Mouse (Mus musculus): ENCODE measurements at regions not wholly inside any gene's neighbourhood (a gene's known extent, or its start where the extent isn't known, plus 50 kb on each side); places are given as distances from the start of the nearest gene placed in this dataset.
A peak's percentile ranks its signal among the peaks of the same experiment; 100 is the strongest.

GRCm38 (mm10) chr9:101458306-101458946, 206.8 kb upstream of the Ppp2r3a start:
- no peak for DNase-seq (ENCODE audit: low spot score in 2 of 2)

GRCm38 (mm10) chr9:101446316-101446715, 194.7 kb upstream of the Ppp2r3a start:
- DNase-seq (ENCODE audit: low spot score in 2 of 2) = no peak

GRCm38 (mm10) chr9:101445764-101446163, 194.2 kb upstream of the Ppp2r3a start:
- peak; percentile 14 to 50 for DNase-seq (ENCODE audit: low spot score in 2 of 2)

GRCm38 (mm10) chr9:101445293-101445692, 193.7 kb upstream of the Ppp2r3a start:
- no peak for DNase-seq (ENCODE audit: low spot score in 2 of 2)

GRCm38 (mm10) chr9:101439856-101440255, 188.3 kb upstream of the Ppp2r3a start:
- DNase-seq (ENCODE audit: low spot score in 2 of 2) = no peak

GRCm38 (mm10) chr9:101438564-101439180, 187.1 kb upstream of the Ppp2r3a start:
- no peak for DNase-seq (ENCODE audit: low spot score in 2 of 2)

- no peak for DNase-seq (ENCODE audit: low spot score in 2 of 2)
Observed at GRCm38 (mm10) chr9:101424974-101425670, 173.5 kb upstream of the Ppp2r3a start.

GRCm38 (mm10) chr9:101423041-101423440, 171.4 kb upstream of the Ppp2r3a start:
- no peak for DNase-seq (ENCODE audit: low spot score in 2 of 2)

- DNase-seq (ENCODE audit: low spot score in 2 of 2) = no peak
Observed at GRCm38 (mm10) chr9:101422006-101422405, 170.4 kb upstream of the Ppp2r3a start.

- no peak for DNase-seq (ENCODE audit: low spot score in 2 of 2)
Observed at GRCm38 (mm10) chr9:101421136-101421535, 169.5 kb upstream of the Ppp2r3a start.

GRCm38 (mm10) chr9:101420181-101420580, 168.6 kb upstream of the Ppp2r3a start:
- no peak for DNase-seq (ENCODE audit: low spot score in 2 of 2)

GRCm38 (mm10) chr9:101417660-101418059, 166.1 kb upstream of the Ppp2r3a start:
- no peak for DNase-seq (ENCODE audit: low spot score in 2 of 2)

GRCm38 (mm10) chr9:101416321-101416720, 164.7 kb upstream of the Ppp2r3a start:
- no peak for DNase-seq (ENCODE audit: low spot score in 2 of 2)

GRCm38 (mm10) chr9:101413071-101413633, 161.6 kb upstream of the Ppp2r3a start:
- no peak for DNase-seq (ENCODE audit: low spot score in 2 of 2)

GRCm38 (mm10) chr9:101411951-101412350, 160.4 kb upstream of the Ppp2r3a start:
- no peak for DNase-seq (ENCODE audit: low spot score in 2 of 2)

- DNase-seq (ENCODE audit: low spot score in 2 of 2) = no peak
Observed at GRCm38 (mm10) chr9:101411532-101411880, 159.9 kb upstream of the Ppp2r3a start.

GRCm38 (mm10) chr9:101410783-101411531, 159.4 kb upstream of the Ppp2r3a start:
- DNase-seq (ENCODE audit: low spot score in 2 of 2) = no peak

GRCm38 (mm10) chr9:101410348-101410747, 158.8 kb upstream of the Ppp2r3a start:
- DNase-seq (ENCODE audit: low spot score in 2 of 2) = no peak

GRCm38 (mm10) chr9:101408116-101408515, 156.5 kb upstream of the Ppp2r3a start:
- DNase-seq (ENCODE audit: low spot score in 2 of 2) = no peak

- peak in 1 of 2 experiments; percentile 28 for DNase-seq (ENCODE audit: low spot score in 2 of 2)
Observed at GRCm38 (mm10) chr9:101407141-101407540, 155.5 kb upstream of the Ppp2r3a start.

- DNase-seq (ENCODE audit: low spot score in 2 of 2) = no peak
Observed at GRCm38 (mm10) chr9:101404441-101405081, 153.0 kb upstream of the Ppp2r3a start.

All from frontal cortex, postnatal 25 days (tissue).